Mouse (Mus musculus): ENCODE measurements around the gene Rnd1. TPM values are rescaled to one million over a fixed set of nuclear protein-coding genes. Genes with fewer than 3 reads are reported as not detected.

Rnd1 gene
- polyA plus RNA-seq, 1 experiment from 2014 or later, result 0.66 TPM

DNA sequence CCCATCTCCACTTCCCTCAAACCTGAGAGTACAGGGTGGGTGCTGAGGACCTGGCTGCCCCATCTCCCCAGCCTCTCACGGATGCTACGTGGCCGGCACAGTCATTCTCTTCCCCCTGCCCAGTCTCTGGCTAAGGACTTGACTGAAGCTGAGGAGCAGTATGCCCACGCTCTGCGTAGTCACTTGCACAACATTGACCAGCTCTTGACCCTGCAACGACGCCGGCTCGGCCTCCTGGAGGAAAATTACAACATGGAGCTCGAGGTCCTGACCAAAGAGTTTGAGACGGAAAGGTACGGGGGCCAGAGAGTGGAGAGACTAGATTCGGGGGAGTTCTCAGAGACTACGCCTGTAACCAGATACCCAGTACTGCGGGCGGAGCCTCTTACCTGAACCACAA, 40.0 kb upstream of the Rnd1 start:
- H3K9me3 ChIP-seq (replicated peaks; ENCODE audit: low read length), result no peaks in the 10 kb centered on the region
- no peak overlapping the region for H3K9ac ChIP-seq (ENCODE audit: low read depth, low read length)
- no peak for DNase-seq (ENCODE audit: low spot score)
- H3K4me1 ChIP-seq (replicated peaks; ENCODE audit: insufficient read depth, low read length), result no peaks in the 10 kb centered on the region
- no peak overlapping the region for H3K27ac ChIP-seq
- H3K27me3 ChIP-seq (ENCODE audit: insufficient read depth, low read length), result no peaks in the 10 kb centered on the region
- no peak overlapping the region for H3K4me2 ChIP-seq (ENCODE audit: low read length)
- no peak for TF ChIP-seq CTCF (IDR thresholded peaks at IDR 0.05; ENCODE audit: low read depth)
- no peaks in the 10 kb centered on the region for H3K36me3 ChIP-seq (ENCODE audit: insufficient read depth, low read length)
- no peak for ATAC-seq (replicated peaks; ENCODE audit: low FRiP score, low read depth)
- WGBS, result 49% methylated on average over 16 of the region's 16 CpGs
- no peak overlapping the region for H3K4me3 ChIP-seq (replicated peaks; ENCODE audit: low read depth, low read length)

DNA sequence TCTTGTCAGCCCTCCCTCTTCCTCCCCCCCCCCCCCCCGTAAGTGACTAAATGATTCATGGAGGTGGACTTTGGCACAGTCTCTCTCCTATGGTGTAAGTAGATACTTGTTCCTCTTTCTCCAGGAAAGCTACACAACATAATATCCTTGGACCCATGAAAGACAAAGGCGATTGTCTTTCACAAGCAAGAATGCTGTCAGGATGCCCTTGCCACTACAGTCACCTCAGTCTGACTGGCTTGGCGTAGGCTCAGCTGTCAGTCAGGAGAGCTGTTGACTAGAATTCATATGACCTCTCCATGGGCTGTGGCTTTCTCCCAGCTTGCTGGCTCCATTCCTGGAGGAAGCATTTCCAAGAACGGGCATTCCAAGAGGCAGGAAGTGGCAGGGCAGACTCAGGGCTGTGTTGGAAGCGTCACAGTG, 37.0 kb upstream of the Rnd1 start:
- Histone ChIP-seq H3K36me3 (ENCODE audit: insufficient read depth, low read length) (no peaks in the 10 kb centered on the region), H3K9me3 (replicated peaks; ENCODE audit: low read length) (no peaks in the 10 kb centered on the region), H3K4me3 (replicated peaks; ENCODE audit: low read depth, low read length) (no peak overlapping the region), H3K27me3 (ENCODE audit: insufficient read depth, low read length) (no peaks in the 10 kb centered on the region), H3K4me2 (ENCODE audit: low read length) (no peak overlapping the region), H3K9ac (ENCODE audit: low read depth, low read length) (no peak overlapping the region), H3K27ac (no peak overlapping the region), H3K4me1 (replicated peaks; ENCODE audit: insufficient read depth, low read length) (no peaks in the 10 kb centered on the region)
- WGBS, result 62% methylated on average over 4 of the region's 5 CpGs
- ATAC-seq (replicated peaks; ENCODE audit: low FRiP score, low read depth), result no peak; the same call in 1 of the 2 replicates
- DNase-seq (ENCODE audit: low spot score), result no peak
- TF ChIP-seq CTCF (IDR thresholded peaks at IDR 0.05; ENCODE audit: low read depth), result no peak

DNA sequence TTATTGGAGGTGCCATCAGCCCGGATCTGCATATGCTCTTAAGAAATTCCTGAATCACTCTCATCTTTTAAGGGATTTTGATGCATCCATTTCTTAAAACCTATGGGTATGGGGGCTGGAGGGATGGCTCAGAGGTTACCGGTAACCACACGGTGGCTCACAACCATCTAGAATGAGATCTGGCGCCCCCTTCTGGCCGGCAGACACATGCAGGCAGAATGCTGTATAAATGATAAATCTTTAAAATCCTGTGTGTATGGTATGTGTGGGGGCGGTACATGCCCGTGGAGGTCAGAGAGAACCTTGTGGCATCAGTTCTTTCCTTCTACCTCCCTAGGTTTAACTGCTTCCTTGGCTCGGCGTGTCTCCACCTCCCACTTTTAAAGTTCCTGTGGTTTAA, 33.2 kb upstream of the Rnd1 start:
- TF ChIP-seq CTCF (IDR thresholded peaks at IDR 0.05; ENCODE audit: low read depth), result peak; percentile 88
- H3K9ac ChIP-seq (ENCODE audit: low read depth, low read length), result no peak overlapping the region
- no peak overlapping the region for H3K4me3 ChIP-seq (replicated peaks; ENCODE audit: low read depth, low read length)
- H3K27ac ChIP-seq, result no peak overlapping the region
- no peak for ATAC-seq (replicated peaks; ENCODE audit: low FRiP score, low read depth)
- WGBS, result 10% methylated on average over 9 of the region's 9 CpGs
- H3K36me3 ChIP-seq (ENCODE audit: insufficient read depth, low read length), result no peaks in the 10 kb centered on the region
- peak; percentile 73 for DNase-seq (ENCODE audit: low spot score)
- no peaks in the 10 kb centered on the region for H3K27me3 ChIP-seq (ENCODE audit: insufficient read depth, low read length)
- H3K4me2 ChIP-seq (ENCODE audit: low read length), result no peak overlapping the region
- no peaks in the 10 kb centered on the region for H3K9me3 ChIP-seq (replicated peaks; ENCODE audit: low read length)
- H3K4me1 ChIP-seq (replicated peaks; ENCODE audit: insufficient read depth, low read length), result no peaks in the 10 kb centered on the region

DNA sequence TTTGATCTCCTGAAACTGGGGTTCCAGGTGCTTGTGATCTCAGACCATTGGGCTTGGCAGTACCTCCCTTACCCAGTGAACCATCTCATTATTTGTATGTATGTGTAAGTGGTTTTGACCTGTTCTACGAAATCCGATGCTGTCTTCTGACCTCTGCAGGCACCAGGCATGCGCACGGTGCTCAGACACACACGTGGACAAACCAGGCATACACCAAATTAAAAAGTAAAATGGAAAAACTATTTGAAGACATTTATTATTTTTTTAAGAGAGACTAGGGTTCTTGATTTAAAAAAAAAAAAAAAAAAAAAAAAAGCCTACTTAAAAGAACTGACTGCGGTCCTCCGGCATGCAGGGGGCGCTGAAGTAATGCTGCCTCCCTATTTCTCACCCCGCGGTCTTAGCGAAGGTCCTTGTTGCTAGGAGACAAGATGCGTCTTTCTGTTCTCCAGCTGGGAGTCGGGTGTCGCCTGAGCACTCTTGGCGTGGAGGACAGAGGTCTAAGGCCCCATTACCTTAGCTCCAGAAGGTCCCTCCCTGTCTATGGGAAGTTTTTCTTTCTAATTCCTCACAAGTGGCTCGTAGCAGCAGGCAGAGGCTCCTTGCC, 30.6 kb upstream of the Rnd1 start, which contains the start of gene Ccdc65:
TSS of gene Ccdc65 (plus strand) at position 442 of the 607 bp plus-strand sequence.
- DNase-seq (ENCODE audit: low spot score), result peak; percentile 96

GRCm38 (mm10) chr15:98704312-98704711, 27.1 kb upstream of the Rnd1 start:
- WGBS, result 58% methylated on average over 9 of the region's 9 CpGs
- Histone ChIP-seq H3K4me2 (ENCODE audit: low read length) (no peak overlapping the region), H3K9me3 (replicated peaks; ENCODE audit: low read length) (no peaks in the 10 kb centered on the region), H3K27ac (no peak overlapping the region), H3K9ac (ENCODE audit: low read depth, low read length) (no peak overlapping the region), H3K4me1 (replicated peaks; ENCODE audit: insufficient read depth, low read length) (no peaks in the 10 kb centered on the region), H3K36me3 (ENCODE audit: insufficient read depth, low read length) (no peaks in the 10 kb centered on the region), H3K4me3 (replicated peaks; ENCODE audit: low read depth, low read length) (no peak overlapping the region), H3K27me3 (ENCODE audit: insufficient read depth, low read length) (peaks cover 18% of the 10 kb centered on the region)
- no peak for TF ChIP-seq CTCF (IDR thresholded peaks at IDR 0.05; ENCODE audit: low read depth)
- ATAC-seq (replicated peaks; ENCODE audit: low FRiP score, low read depth), result no peak
- DNase-seq (ENCODE audit: low spot score), result no peak

More for the DNA sequence above, 30.6 kb upstream of the Rnd1 start, which contains the start of gene Ccdc65:
- peak; percentile 67 for ATAC-seq (replicated peaks; ENCODE audit: low FRiP score, low read depth)
- H3K9ac ChIP-seq (ENCODE audit: low read depth, low read length), result no peak within 1 kb of the TSS
- H3K36me3 ChIP-seq (ENCODE audit: insufficient read depth, low read length), result no peaks in the 10 kb centered on the region
- no peaks in the 10 kb centered on the region for H3K9me3 ChIP-seq (replicated peaks; ENCODE audit: low read length)
- 13% methylated on average over 16 of the region's 16 CpGs for WGBS
- no peaks in the 10 kb centered on the region for H3K27me3 ChIP-seq (ENCODE audit: insufficient read depth, low read length)
- no peak within 1 kb of the TSS for H3K27ac ChIP-seq
- H3K4me1 ChIP-seq (replicated peaks; ENCODE audit: insufficient read depth, low read length), result no peaks in the 10 kb centered on the region
- peak; percentile 82 for TF ChIP-seq CTCF (IDR thresholded peaks at IDR 0.05; ENCODE audit: low read depth)
- H3K4me3 ChIP-seq (replicated peaks; ENCODE audit: low read depth, low read length), result peak within 1 kb of the TSS; percentile 34
- peak within 1 kb of the TSS; percentile 73 for H3K4me2 ChIP-seq (ENCODE audit: low read length)

- 6% methylated on average over 40 of the region's 40 CpGs for WGBS
- H3K4me3 ChIP-seq (replicated peaks; ENCODE audit: low read depth, low read length), result peak overlapping the region; percentile 20; the same call in 1 of the 2 replicates
- H3K4me2 ChIP-seq (ENCODE audit: low read length), result peak overlapping the region; percentile 54
- H3K27ac ChIP-seq, result no peak overlapping the region
- ATAC-seq (replicated peaks; ENCODE audit: low FRiP score, low read depth) (peak; percentile 66; the same call in 1 of the 2 replicates), DNase-seq (ENCODE audit: low spot score) (peak; percentile 89)
- peak; percentile 94 for TF ChIP-seq CTCF (IDR thresholded peaks at IDR 0.05; ENCODE audit: low read depth)
- no peak overlapping the region for H3K9ac ChIP-seq (ENCODE audit: low read depth, low read length)
- no peaks in the 10 kb centered on the region for H3K9me3 ChIP-seq (replicated peaks; ENCODE audit: low read length)
- H3K27me3 ChIP-seq (ENCODE audit: insufficient read depth, low read length), result peaks cover 18% of the 10 kb centered on the region
- 0 out of 2 replicates have a peak, but pooled peaks cover 3% of the 10 kb centered on the region for H3K4me1 ChIP-seq (replicated peaks; ENCODE audit: insufficient read depth, low read length)
- no peaks in the 10 kb centered on the region for H3K36me3 ChIP-seq (ENCODE audit: insufficient read depth, low read length)
Measured at GRCm38 (mm10) chr15:98699190-98700105, 22.2 kb upstream of the Rnd1 start.

Data from kidney, postnatal 0 days (tissue).